Mouse (Mus musculus) G1E (cell line): Measurements from ENCODE around the gene Fbn1.

Experiments used
- CTCF ChIP-seq: IDR thresholded peaks from 2 replicates; pipeline ENCODE4 v1.5.1; 2012; ENCODE audit warnings: low read depth, low read length, inconsistent platforms, mixed read lengths
- GATA1 ChIP-seq: IDR thresholded peaks from 2 replicates; pipeline ENCODE4 v1.6.1; 2012; ENCODE audit warnings: borderline replicate concordance, low read length, inconsistent platforms, mixed read lengths
- GATA2 ChIP-seq: IDR thresholded peaks from 2 replicates; pipeline ENCODE4 v1.6.1; 2012; ENCODE audit warnings: low read depth, low read length, inconsistent platforms, borderline replicate concordance
- POLR2AphosphoS5 ChIP-seq: IDR thresholded peaks from 2 replicates; pipeline ENCODE4 v1.6.1; 2012; ENCODE audit warnings: low read depth, low read length, inconsistent platforms; ENCODE audit not compliant: insufficient replicate concordance
- TAL1 ChIP-seq: conservative IDR thresholded peaks from 2 replicates; pipeline ENCODE4 v1.6.1; 2012; ENCODE audit warnings: low read depth, low read length, inconsistent platforms, mixed read lengths

- TF ChIP-seq CTCF (no peak), GATA1 (no peak), GATA2 (no peak), TAL1 (no peak), POLR2AphosphoS5 (no peak)
Observed at GRCm38 (mm10) chr2:125325125-125325855, 182.5 kb downstream of the Fbn1 start.
